Mouse (Mus musculus) stomach, embryonic 16.5 days (tissue): ENCODE results near the gene Ift43. TPM values are rescaled to one million over a fixed set of nuclear protein-coding genes. Genes with fewer than 3 reads are reported as not detected.

Experiments used
- ATAC-seq: fragments of 200-750 bp; cut with Nextera tagmentation; 2 replicates; pipeline ENCODE4 v1.8.0; 2017; ENCODE audit warnings: moderate number of reproducible peaks, moderate TSS enrichment; ENCODE audit not compliant: insufficient read depth, low FRiP score
- H3K27ac ChIP-seq: fragments of 300-500 bp; sonication (generic); 2 replicates; pipeline ENCODE4 v1.5.1; 2014; ENCODE audit warnings: low read length
- H3K27me3 ChIP-seq: fragments of 300-500 bp; sonication (generic); 2 replicates; pipeline ENCODE4 v1.6.1; 2014; ENCODE audit warnings: low read length, control low read depth, mixed read lengths; ENCODE audit not compliant: control insufficient read depth, insufficient read depth
- H3K36me3 ChIP-seq: fragments of 300-500 bp; sonication (generic); 2 replicates; pipeline ENCODE4 v1.6.1; 2014; ENCODE audit warnings: low read length; ENCODE audit not compliant: control insufficient read depth, insufficient read depth
- H3K4me1 ChIP-seq: fragments of 300-500 bp; sonication (generic); 2 replicates; pipeline ENCODE4 v1.6.1; 2014; ENCODE audit warnings: low read length, control low read depth, mixed read lengths; ENCODE audit not compliant: control insufficient read depth, insufficient read depth
- H3K4me2 ChIP-seq: fragments of 300-500 bp; sonication (generic); 2 replicates; pipeline ENCODE4 v1.6.1; 2014; ENCODE audit warnings: low read depth, low read length, mixed read lengths
- H3K4me3 ChIP-seq: fragments of 300-500 bp; sonication (generic); replicated peaks from 2 replicates; pipeline ENCODE4 v1.5.1; 2014; ENCODE audit warnings: mild to moderate bottlenecking, low read length
- H3K9ac ChIP-seq: fragments of 300-500 bp; sonication (generic); 2 replicates; pipeline ENCODE4 v1.6.1; 2014; ENCODE audit warnings: low read length
- H3K9me3 ChIP-seq: fragments of 300-500 bp; sonication (generic); replicated peaks from 2 replicates; pipeline ENCODE4 v1.6.1; 2016; ENCODE audit warnings: low read length, control low read depth; ENCODE audit not compliant: control insufficient read depth
- WGBS: fragments of 180-500 bp; shearing (Covaris S2); extraction: QIAGEN DNeasy Blood & Tissue Kit; methylation state at CpG from one replicate; pipeline ENCODE4 v1.1.7; 2014; 5-methylcytosine and 5-hydroxymethylcytosine counted together
- polyA plus RNA-seq: library from polyadenylated mRNA; unstranded; fragments of >200 nt; fragmentation: Nextera tagmentation; extraction: Ambion mirVana; gene quantifications from 2 replicates; pipeline ENCODE4 v1.2.1, GENCODE M21; 2015

Ift43 gene
- polyA plus RNA-seq: 54.1 and 56.6 TPM in 2 replicates

DNA sequence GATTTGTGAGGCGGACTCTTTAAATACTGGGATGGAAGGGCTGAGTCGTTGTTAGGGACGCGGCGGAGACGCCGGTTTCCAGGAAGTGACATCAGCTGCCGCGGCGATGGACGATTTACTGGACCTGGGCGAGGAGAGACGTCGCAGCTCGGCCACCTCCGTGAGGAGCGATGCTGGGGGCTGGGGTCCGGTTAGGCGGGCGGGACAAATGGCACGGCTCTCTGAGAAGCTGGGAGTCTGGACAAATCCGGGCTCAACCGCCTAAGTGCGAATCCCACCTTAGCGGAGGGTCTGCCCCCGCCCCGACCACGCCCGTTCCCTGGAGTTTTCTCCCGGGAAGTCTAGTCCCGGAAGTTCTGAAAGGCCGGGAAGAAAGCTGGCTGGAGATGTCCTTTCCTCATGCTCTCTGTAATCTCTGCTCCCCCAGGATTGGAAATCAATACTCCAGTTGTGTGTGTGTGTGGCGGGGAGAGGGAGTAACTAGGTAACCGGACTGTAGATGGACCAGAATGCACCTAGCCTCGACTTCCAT, at the start of gene Ift43:
Gene Ift43, plus strand, starts transcription at position 61 of the 532 bp plus-strand sequence.
- no peaks in the 10 kb centered on the region for H3K9me3 ChIP-seq
- H3K4me3 ChIP-seq: peak within 1 kb of the TSS; percentile 71
- H3K4me2 ChIP-seq: peak within 1 kb of the TSS; percentile 75
- peaks cover 9% of the 10 kb centered on the region for H3K4me1 ChIP-seq
- H3K27me3 ChIP-seq: no peaks in the 10 kb centered on the region
- H3K27ac ChIP-seq: no peak within 1 kb of the TSS
- peak within 1 kb of the TSS; percentile 74 for H3K9ac ChIP-seq
- 1% methylated on average over 35 of the region's 35 CpGs for WGBS
- peak; percentile 20; the same call in 1 of the 2 replicates for ATAC-seq
- no peaks in the 10 kb centered on the region for H3K36me3 ChIP-seq

DNA sequence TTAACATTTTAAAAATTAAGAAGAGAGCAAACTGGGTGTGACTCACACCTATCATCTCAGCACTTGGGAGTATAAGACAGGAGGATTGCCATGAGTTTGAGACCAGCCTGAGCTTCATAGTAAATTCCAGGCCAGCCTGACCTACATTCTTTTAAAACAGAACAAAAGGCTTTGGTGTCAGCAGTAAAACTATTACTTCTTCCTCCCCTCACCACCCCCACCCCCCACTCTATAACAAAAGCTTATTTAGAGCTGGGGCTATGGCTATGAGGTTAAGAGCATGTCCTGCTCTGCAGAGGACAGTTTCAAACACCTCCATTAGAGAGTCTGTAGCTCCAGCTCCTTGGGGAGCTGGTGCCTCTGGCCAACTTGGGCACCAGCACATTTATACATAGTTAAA, 46.8 kb upstream of the Ift43 start:
- H3K4me1 ChIP-seq: peaks cover 7% of the 10 kb centered on the region; the same call in 1 of the 2 replicates
- H3K4me3 ChIP-seq: no peak overlapping the region
- no peak overlapping the region for H3K4me2 ChIP-seq
- H3K9ac ChIP-seq: no peak overlapping the region
- H3K36me3 ChIP-seq: no peaks in the 10 kb centered on the region
- H3K9me3 ChIP-seq: no peaks in the 10 kb centered on the region
- H3K27ac ChIP-seq: no peak overlapping the region
- H3K27me3 ChIP-seq: no peaks in the 10 kb centered on the region
- ATAC-seq: no peak

DNA sequence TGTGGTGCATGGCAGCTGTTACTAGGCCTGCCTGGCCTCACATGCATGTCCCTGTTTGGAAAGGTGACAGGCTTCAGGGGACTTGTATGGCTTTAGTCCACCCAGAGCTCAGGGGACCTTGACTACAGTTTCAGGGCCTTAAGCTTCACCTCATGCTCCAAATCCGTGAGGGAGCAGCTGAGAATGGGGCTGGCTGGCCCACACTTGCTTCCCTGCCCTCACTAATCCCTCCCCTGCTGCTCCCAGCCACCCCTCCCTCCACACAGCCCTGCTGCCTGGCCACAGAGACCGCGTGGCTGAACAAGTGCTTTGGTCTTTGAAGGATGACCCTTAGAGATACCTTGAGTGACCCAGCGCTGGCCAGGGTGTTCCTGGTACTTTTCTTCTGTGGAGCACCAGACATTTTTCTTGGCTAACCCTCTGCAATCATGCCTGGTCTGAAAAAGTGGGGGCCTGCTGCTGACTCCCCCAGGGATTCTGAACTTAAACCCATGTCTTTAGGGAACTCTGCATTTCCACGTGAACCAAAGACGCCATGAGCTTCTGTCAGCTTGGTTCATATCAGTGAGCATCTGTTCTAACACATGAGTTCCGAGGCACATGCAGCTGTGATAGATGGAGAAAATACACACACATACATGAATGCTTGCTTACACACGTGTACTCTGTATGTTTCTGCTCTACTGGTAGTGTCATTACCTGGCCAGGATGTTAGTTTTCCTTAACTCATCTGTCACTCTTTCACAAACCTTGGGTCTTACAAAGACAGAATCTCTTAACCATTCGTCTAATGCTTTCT, 45.8 kb upstream of the Ift43 start:
- H3K4me3 ChIP-seq: no peak overlapping the region
- WGBS: 52% methylated on average over 9 of the region's 9 CpGs
- no peak overlapping the region for H3K27ac ChIP-seq

DNA sequence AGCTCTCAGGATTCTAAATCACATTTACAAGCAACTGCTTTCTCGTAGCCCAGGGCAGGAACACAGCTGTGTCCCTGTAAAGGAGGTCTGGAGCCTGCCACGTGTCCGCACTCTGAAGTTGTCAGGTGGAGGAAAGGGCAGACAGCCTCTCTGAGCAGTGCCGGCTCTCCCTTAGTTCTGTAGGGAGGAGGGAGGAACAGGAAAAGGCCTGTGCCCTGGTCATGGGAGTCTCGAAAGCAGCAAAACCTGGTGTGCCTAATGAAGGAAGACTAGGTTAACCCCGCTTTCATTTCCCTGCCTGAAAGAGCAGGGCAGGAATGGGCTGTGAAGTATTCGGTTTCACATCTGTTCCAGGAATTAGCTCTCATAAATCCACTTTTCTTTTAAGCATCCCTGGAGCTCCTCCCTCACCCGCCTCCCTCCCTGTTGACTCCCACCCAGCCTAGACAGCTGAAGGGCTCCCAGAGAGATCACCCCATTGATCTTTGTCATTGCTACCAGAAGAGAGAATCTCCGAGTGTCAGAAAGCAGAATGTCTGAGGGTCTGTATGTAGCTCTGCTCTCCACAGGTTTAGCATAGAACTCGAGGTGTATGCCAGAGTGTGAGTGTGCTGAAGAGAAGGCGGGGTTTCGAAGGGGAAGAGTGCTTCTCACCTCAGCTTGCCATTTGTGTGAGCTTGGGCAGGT, 45.0 kb upstream of the Ift43 start:
- H3K4me2 ChIP-seq: no peak overlapping the region
- no peak overlapping the region for H3K4me3 ChIP-seq
- no peak overlapping the region for H3K27ac ChIP-seq
- no peak; the same call in 1 of the 2 replicates for ATAC-seq
- no peaks in the 10 kb centered on the region for H3K9me3 ChIP-seq
- H3K27me3 ChIP-seq: no peaks in the 10 kb centered on the region
- H3K4me1 ChIP-seq: peaks cover 7% of the 10 kb centered on the region; the same call in 1 of the 2 replicates
- 33% methylated on average over 12 of the region's 12 CpGs for WGBS
- no peaks in the 10 kb centered on the region for H3K36me3 ChIP-seq
- 0 out of 2 replicates have a peak overlapping the region, but pooled peaks have one; percentile 15 for H3K9ac ChIP-seq

More for the DNA sequence above, 45.8 kb upstream of the Ift43 start:
- Histone ChIP-seq H3K9me3 (no peaks in the 10 kb centered on the region), H3K36me3 (no peaks in the 10 kb centered on the region), H3K4me2 (no peak overlapping the region), H3K9ac (no peak overlapping the region), H3K4me1 (peaks cover 7% of the 10 kb centered on the region; the same call in 1 of the 2 replicates), H3K27me3 (no peaks in the 10 kb centered on the region)
- no peak; the same call in 1 of the 2 replicates for ATAC-seq

DNA sequence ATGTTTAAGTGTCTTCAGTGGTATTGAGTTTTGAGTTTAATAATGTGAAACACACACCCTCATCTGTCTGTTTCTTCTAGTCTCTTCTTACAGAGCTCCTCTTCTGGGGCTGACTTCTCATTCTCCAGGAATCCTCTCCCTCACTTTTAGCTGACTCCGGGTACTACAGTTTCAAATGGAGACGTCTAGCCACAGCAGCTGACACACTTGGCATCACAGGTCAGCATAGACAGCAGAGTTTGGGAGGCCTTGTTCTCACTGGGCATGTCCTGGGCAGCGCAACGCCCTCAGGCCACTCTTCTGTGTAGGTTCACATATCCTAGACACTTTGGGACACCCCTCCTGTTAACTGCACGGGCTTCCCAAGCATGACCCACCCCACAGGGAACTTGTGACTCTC, 43.3 kb upstream of the Ift43 start:
- H3K4me3 ChIP-seq: no peak overlapping the region
- H3K4me1 ChIP-seq: peaks cover 7% of the 10 kb centered on the region; the same call in 1 of the 2 replicates
- H3K4me2 ChIP-seq: no peak overlapping the region
- H3K9me3 ChIP-seq: peaks cover 9% of the 10 kb centered on the region
- WGBS: 86% methylated on average over 5 of the region's 5 CpGs
- no peak overlapping the region for H3K27ac ChIP-seq
- H3K9ac ChIP-seq: no peak overlapping the region
- no peak for ATAC-seq
- peaks cover 9% of the 10 kb centered on the region; the same call in 1 of the 2 replicates for H3K36me3 ChIP-seq
- no peaks in the 10 kb centered on the region for H3K27me3 ChIP-seq

DNA sequence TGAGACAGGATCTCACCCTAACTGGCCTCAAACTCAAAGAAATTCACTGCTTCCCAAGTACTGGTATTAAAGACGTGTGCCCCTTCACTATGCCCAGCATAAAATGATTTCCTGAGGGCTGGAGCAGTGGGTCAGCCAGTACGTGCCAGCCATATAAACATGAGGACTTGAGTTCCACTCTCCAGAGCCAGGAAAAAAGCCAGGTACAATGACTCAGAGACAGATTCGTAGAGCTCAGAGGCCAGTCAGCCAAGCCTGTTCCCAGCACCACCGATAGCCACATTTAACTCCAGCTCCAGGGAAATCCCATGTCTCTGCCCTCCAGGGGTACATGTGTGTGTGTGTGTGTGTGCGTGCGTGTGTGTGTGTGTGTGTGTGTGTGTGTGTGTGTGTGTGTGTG, 42.6 kb upstream of the Ift43 start:
- 74% methylated on average over 6 of the region's 6 CpGs for WGBS
- no peak for ATAC-seq
- Histone ChIP-seq H3K4me1 (peaks cover 7% of the 10 kb centered on the region; the same call in 1 of the 2 replicates), H3K9me3 (peaks cover 9% of the 10 kb centered on the region), H3K9ac (no peak overlapping the region), H3K4me2 (no peak overlapping the region), H3K4me3 (no peak overlapping the region), H3K27me3 (no peaks in the 10 kb centered on the region), H3K36me3 (peaks cover 9% of the 10 kb centered on the region; the same call in 1 of the 2 replicates), H3K27ac (no peak overlapping the region)

DNA sequence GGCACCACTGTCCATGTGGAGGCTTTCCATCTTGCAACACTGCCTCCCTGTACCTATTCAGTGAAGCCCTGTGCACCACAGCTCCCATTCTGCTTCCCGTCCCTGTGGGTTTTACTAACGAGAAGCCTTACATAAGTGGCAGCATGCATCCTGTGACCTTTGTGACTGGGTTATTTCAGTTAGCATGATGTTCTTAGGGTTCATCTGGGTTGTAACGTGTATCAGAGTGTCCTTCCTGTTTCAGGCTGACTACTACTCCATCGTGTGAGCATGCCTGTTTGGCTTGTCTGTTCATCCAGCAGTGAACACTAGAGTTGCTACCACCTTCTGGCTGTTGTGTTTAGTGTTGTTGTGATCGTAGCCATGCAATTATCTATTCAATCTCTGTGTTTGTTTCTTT, 36.2 kb upstream of the Ift43 start:
- H3K36me3 ChIP-seq: peaks cover 9% of the 10 kb centered on the region; the same call in 1 of the 2 replicates
- H3K4me1 ChIP-seq: no peaks in the 10 kb centered on the region
- H3K27ac ChIP-seq: no peak overlapping the region
- no peak overlapping the region for H3K4me2 ChIP-seq
- no peak overlapping the region for H3K9ac ChIP-seq
- 78% methylated on average over 5 of the region's 5 CpGs for WGBS
- H3K4me3 ChIP-seq: no peak overlapping the region
- no peaks in the 10 kb centered on the region for H3K27me3 ChIP-seq
- ATAC-seq: no peak
- peaks cover 9% of the 10 kb centered on the region for H3K9me3 ChIP-seq

DNA sequence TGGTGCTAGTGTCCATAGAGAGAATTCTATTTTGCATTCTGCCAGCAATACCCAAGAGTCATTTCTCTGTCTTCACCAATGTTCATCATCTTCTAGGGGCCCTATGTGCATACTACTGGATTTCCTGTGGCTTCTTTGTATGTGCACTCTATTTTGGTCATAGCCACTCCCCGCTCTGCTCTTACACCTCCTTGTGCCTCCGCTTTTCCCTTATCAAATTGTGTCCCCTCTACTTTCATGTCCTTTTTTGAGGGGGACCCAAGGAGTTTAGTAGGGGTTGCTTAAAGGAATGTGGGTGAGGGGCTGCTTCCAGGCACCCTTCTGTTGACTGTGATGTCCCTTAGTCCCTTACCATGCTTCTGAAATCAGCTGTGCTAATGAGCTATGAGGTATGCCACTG, 35.6 kb upstream of the Ift43 start:
- H3K4me2 ChIP-seq: no peak overlapping the region
- peaks cover 9% of the 10 kb centered on the region; the same call in 1 of the 2 replicates for H3K36me3 ChIP-seq
- peaks cover 9% of the 10 kb centered on the region for H3K9me3 ChIP-seq
- no peak for ATAC-seq
- no peak overlapping the region for H3K4me3 ChIP-seq
- H3K27ac ChIP-seq: no peak overlapping the region
- H3K9ac ChIP-seq: no peak overlapping the region
- no peaks in the 10 kb centered on the region for H3K27me3 ChIP-seq
- H3K4me1 ChIP-seq: no peaks in the 10 kb centered on the region
- WGBS: 92% methylated on average over 2 of the region's 2 CpGs

DNA sequence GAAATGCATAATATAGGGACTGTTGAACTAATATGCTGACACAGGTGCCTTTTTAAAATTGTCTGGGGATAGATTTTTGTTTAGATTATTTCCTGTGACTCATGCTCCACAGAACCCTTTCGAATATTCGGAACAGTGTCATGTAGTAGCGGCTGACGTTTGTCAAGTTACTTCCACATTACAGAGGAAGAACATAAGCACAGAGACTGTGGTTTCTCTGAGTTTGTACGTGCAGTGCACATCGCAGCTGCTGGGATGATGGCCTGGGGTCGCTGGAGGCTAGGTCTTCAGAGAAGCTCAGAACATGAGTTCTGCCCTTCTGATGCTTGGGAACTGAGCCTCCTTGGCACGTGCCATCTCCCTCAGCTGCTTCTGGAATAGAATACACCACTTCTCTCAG, 35.0 kb upstream of the Ift43 start:
- WGBS: 67% methylated on average over 8 of the region's 8 CpGs
- no peak for ATAC-seq
- Histone ChIP-seq H3K27me3 (no peaks in the 10 kb centered on the region), H3K9me3 (peaks cover 9% of the 10 kb centered on the region), H3K9ac (no peak overlapping the region), H3K4me1 (no peaks in the 10 kb centered on the region), H3K4me2 (no peak overlapping the region), H3K4me3 (no peak overlapping the region), H3K36me3 (peaks cover 9% of the 10 kb centered on the region; the same call in 1 of the 2 replicates), H3K27ac (no peak overlapping the region)
